Mouse (Mus musculus) sigmoid colon, adult 10 weeks (tissue): Measurements from ENCODE around the gene 1700016C15Rik. TPM values are rescaled to one million over a fixed set of nuclear protein-coding genes. Genes with fewer than 3 reads are reported as not detected.

Experiments
- polyA plus RNA-seq: library from polyadenylated mRNA; stranded (reverse); fragments of 350-450 nt; fragmentation: Illumina TruSeq; extraction: RNeasy Lipid Tissue Mini Kit (QIAGEN cat#74804); gene quantifications from one replicate; pipeline ENCODE4 v1.2.3, GENCODE M21; 2014; ENCODE audit warnings: low read depth, low replicate concordance

The 1700016C15Rik gene
- 0.88 TPM for polyA plus RNA-seq

GRCm38 (mm10) chr1:177729043-177730024 is at the start of gene 1700016C15Rik:
TSS of gene 1700016C15Rik (plus strand) at chr1:177729814.

GRCm38 (mm10) chr1:177796193-177796939 is 66.8 kb downstream of the 1700016C15Rik start, which contains the start of gene Adss:
TSS of gene Adss (minus strand) at chr1:177796511.

Other genes with a start within 250 kb of the 1700016C15Rik start
- 218 TPM for gene Adss, start 66.7 kb downstream of the 1700016C15Rik start, polyA plus RNA-seq